Mouse (Mus musculus): ENCODE measurements at regions not wholly inside any gene's neighbourhood (a gene's known extent, or its start where the extent isn't known, plus 50 kb on each side); places are given as distances from the start of the nearest gene placed in this dataset.

DNA sequence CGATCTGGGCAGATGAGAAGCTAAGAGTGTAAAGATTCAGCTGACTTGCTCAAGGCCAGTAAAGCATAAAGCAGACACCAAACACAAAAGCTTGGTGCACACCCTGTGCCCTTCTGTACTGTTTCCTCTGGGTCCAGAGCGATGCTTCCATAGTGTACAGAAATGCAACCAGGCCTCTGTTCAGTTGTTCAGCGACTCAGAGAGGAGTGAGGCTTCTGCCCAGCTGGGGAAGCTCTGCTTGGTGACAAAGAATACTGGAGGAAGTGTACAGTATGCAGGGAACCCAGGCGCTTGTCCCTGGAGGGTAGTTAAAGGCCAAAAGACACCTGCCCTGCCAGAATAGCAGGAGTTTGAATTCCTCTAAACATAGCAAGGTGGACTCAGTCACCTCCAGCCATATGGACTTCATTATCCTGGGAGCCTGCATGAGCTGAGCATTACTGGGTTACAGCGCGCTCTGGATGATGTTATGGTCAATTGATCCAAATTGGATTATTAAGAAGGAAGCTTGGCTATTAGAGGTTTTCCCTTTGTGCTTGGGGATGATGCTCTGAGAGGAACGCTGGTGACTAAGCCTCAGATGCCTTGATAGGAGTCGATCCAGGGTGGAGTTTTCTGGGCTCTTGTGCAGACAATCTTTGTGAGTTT lies 132.5 kb downstream of the Hs3st3b1 start:
- no peak for TF ChIP-seq POLR2A (IDR thresholded peaks at IDR 0.05; ENCODE audit: borderline replicate concordance, extremely low read depth, insufficient read depth, insufficient read length, poor library complexity, severe bottlenecking)
- no peak for TF ChIP-seq CTCF (IDR thresholded peaks at IDR 0.05; ENCODE audit: borderline replicate concordance, extremely low read depth, insufficient read depth, insufficient read length)

Measured in brain, embryonic 14.5 days (tissue).